Mouse (Mus musculus): ENCODE results near the gene Abhd16b. TPM values are rescaled to one million over a fixed set of nuclear protein-coding genes. Genes with fewer than 3 reads are reported as not detected.
A peak's percentile ranks its signal among the peaks of the same experiment; 100 is the strongest.

Gene Abhd16b
- polyA plus RNA-seq, 1 experiment from 2014 or later: not detected

- H3K36me3 ChIP-seq (replicated peaks): no peaks in the 10 kb centered on the region
- 65% methylated on average over 3 of the region's 3 CpGs for WGBS
- DNase-seq (ENCODE audit: extremely low spot score, low spot score): no peak
- H3K4me1 ChIP-seq: peaks cover 19% of the 10 kb centered on the region
- no peaks in the 10 kb centered on the region for H3K9me3 ChIP-seq
- H3K27ac ChIP-seq: no peak overlapping the region
- no peak overlapping the region for H3K4me3 ChIP-seq
- peaks cover 12% of the 10 kb centered on the region; the same call in 1 of the 2 replicates for H3K27me3 ChIP-seq (ENCODE audit: poor library complexity, severe bottlenecking)
Measured at GRCm38 (mm10) chr2:181465423-181465822, 27.6 kb upstream of the Abhd16b start.

GRCm38 (mm10) chr2:181470285-181470684 lies 22.7 kb upstream of the Abhd16b start:
- no peaks in the 10 kb centered on the region for H3K27me3 ChIP-seq (ENCODE audit: poor library complexity, severe bottlenecking)
- no peaks in the 10 kb centered on the region for H3K9me3 ChIP-seq
- no peaks in the 10 kb centered on the region for H3K36me3 ChIP-seq (replicated peaks)
- H3K4me1 ChIP-seq: peaks cover 5% of the 10 kb centered on the region; the same call in 1 of the 2 replicates
- no peak overlapping the region for H3K4me3 ChIP-seq
- 78% methylated on average over 2 of the region's 2 CpGs for WGBS
- no peak overlapping the region for H3K27ac ChIP-seq
- DNase-seq (ENCODE audit: extremely low spot score, low spot score): no peak

- Histone ChIP-seq H3K27me3 (ENCODE audit: poor library complexity, severe bottlenecking) (no peaks in the 10 kb centered on the region), H3K9me3 (no peaks in the 10 kb centered on the region), H3K27ac (no peak overlapping the region), H3K4me3 (no peak overlapping the region), H3K4me1 (peaks cover 5% of the 10 kb centered on the region; the same call in 1 of the 2 replicates), H3K36me3 (replicated peaks) (no peaks in the 10 kb centered on the region)
- DNase-seq (ENCODE audit: extremely low spot score, low spot score): no peak
- WGBS: 64% methylated on average over 5 of the region's 5 CpGs
Measured at GRCm38 (mm10) chr2:181471246-181471645, 21.8 kb upstream of the Abhd16b start.

GRCm38 (mm10) chr2:181472256-181472827 lies 20.7 kb upstream of the Abhd16b start:
- DNase-seq (ENCODE audit: extremely low spot score, low spot score): no peak
- WGBS: 71% methylated on average over 1 of the region's 1 CpGs
- Histone ChIP-seq H3K27ac (no peak overlapping the region), H3K4me3 (no peak overlapping the region), H3K9me3 (no peaks in the 10 kb centered on the region), H3K4me1 (peaks cover 5% of the 10 kb centered on the region; the same call in 1 of the 2 replicates), H3K27me3 (ENCODE audit: poor library complexity, severe bottlenecking) (no peaks in the 10 kb centered on the region), H3K36me3 (replicated peaks) (no peaks in the 10 kb centered on the region)

GRCm38 (mm10) chr2:181483120-181483519 lies 9.9 kb upstream of the Abhd16b start:
- DNase-seq (ENCODE audit: extremely low spot score, low spot score): no peak
- H3K27ac ChIP-seq: no peak overlapping the region
- H3K27me3 ChIP-seq (ENCODE audit: poor library complexity, severe bottlenecking): no peaks in the 10 kb centered on the region
- no peaks in the 10 kb centered on the region for H3K36me3 ChIP-seq (replicated peaks)
- H3K9me3 ChIP-seq: no peaks in the 10 kb centered on the region
- peaks cover 17% of the 10 kb centered on the region for H3K4me1 ChIP-seq
- WGBS: 52% methylated on average over 2 of the region's 2 CpGs
- H3K4me3 ChIP-seq: no peak overlapping the region

GRCm38 (mm10) chr2:181483562-181484318 lies 9.3 kb upstream of the Abhd16b start:
- peaks cover 19% of the 10 kb centered on the region for H3K4me1 ChIP-seq
- H3K27me3 ChIP-seq (ENCODE audit: poor library complexity, severe bottlenecking): no peaks in the 10 kb centered on the region
- H3K27ac ChIP-seq: no peak overlapping the region
- no peak for DNase-seq (ENCODE audit: extremely low spot score, low spot score)
- H3K36me3 ChIP-seq (replicated peaks): no peaks in the 10 kb centered on the region
- H3K4me3 ChIP-seq: no peak overlapping the region
- WGBS: 40% methylated on average over 7 of the region's 7 CpGs
- no peaks in the 10 kb centered on the region for H3K9me3 ChIP-seq

GRCm38 (mm10) chr2:181484456-181485233 lies 8.4 kb upstream of the Abhd16b start:
- H3K4me3 ChIP-seq: no peak overlapping the region
- no peak for DNase-seq (ENCODE audit: extremely low spot score, low spot score)
- 83% methylated on average over 6 of the region's 6 CpGs for WGBS
- no peaks in the 10 kb centered on the region for H3K36me3 ChIP-seq (replicated peaks)
- H3K9me3 ChIP-seq: no peaks in the 10 kb centered on the region
- H3K27me3 ChIP-seq (ENCODE audit: poor library complexity, severe bottlenecking): no peaks in the 10 kb centered on the region
- peaks cover 19% of the 10 kb centered on the region for H3K4me1 ChIP-seq
- no peak overlapping the region for H3K27ac ChIP-seq

- WGBS: 31% methylated on average over 1 of the region's 1 CpGs
- DNase-seq (ENCODE audit: extremely low spot score, low spot score): no peak
Measured at GRCm38 (mm10) chr2:181485741-181486140, 7.3 kb upstream of the Abhd16b start.

GRCm38 (mm10) chr2:181487338-181488277 lies 5.4 kb upstream of the Abhd16b start:
- Histone ChIP-seq H3K9me3 (no peaks in the 10 kb centered on the region), H3K36me3 (replicated peaks) (no peaks in the 10 kb centered on the region), H3K27ac (peak overlapping the region; percentile 30; the same call in 1 of the 2 replicates), H3K4me1 (peaks cover 22% of the 10 kb centered on the region), H3K27me3 (ENCODE audit: poor library complexity, severe bottlenecking) (no peaks in the 10 kb centered on the region), H3K4me3 (no peak overlapping the region)
- 41% methylated on average over 5 of the region's 5 CpGs for WGBS
- DNase-seq (ENCODE audit: extremely low spot score, low spot score): no peak

More at GRCm38 (mm10) chr2:181485741-181486140, 7.3 kb upstream of the Abhd16b start:
- Histone ChIP-seq H3K9me3 (no peaks in the 10 kb centered on the region), H3K4me3 (no peak overlapping the region), H3K36me3 (replicated peaks) (no peaks in the 10 kb centered on the region), H3K4me1 (peaks cover 19% of the 10 kb centered on the region), H3K27me3 (ENCODE audit: poor library complexity, severe bottlenecking) (no peaks in the 10 kb centered on the region), H3K27ac (no peak overlapping the region)

- H3K4me3 ChIP-seq: no peak overlapping the region
- peaks cover 24% of the 10 kb centered on the region for H3K4me1 ChIP-seq
- H3K9me3 ChIP-seq: no peaks in the 10 kb centered on the region
- no peaks in the 10 kb centered on the region for H3K36me3 ChIP-seq (replicated peaks)
- H3K27ac ChIP-seq: no peak overlapping the region
- 26% methylated on average over 7 of the region's 7 CpGs for WGBS
- no peak for DNase-seq (ENCODE audit: extremely low spot score, low spot score)
- H3K27me3 ChIP-seq (ENCODE audit: poor library complexity, severe bottlenecking): no peaks in the 10 kb centered on the region
Measured at GRCm38 (mm10) chr2:181491432-181492205, 1.4 kb upstream of the Abhd16b start.

GRCm38 (mm10) chr2:181492206-181492605 lies 800 bp upstream of the Abhd16b start:
- H3K27me3 ChIP-seq (ENCODE audit: poor library complexity, severe bottlenecking): no peaks in the 10 kb centered on the region
- no peaks in the 10 kb centered on the region for H3K36me3 ChIP-seq (replicated peaks)
- no peak for DNase-seq (ENCODE audit: extremely low spot score, low spot score)
- H3K27ac ChIP-seq: no peak overlapping the region
- H3K4me1 ChIP-seq: peaks cover 21% of the 10 kb centered on the region
- H3K4me3 ChIP-seq: no peak overlapping the region
- H3K9me3 ChIP-seq: no peaks in the 10 kb centered on the region
- WGBS: 59% methylated on average over 3 of the region's 3 CpGs

All from forebrain, embryonic 10.5 days (tissue).